Mouse (Mus musculus): ENCODE data around the gene Prrt4.

DNA sequence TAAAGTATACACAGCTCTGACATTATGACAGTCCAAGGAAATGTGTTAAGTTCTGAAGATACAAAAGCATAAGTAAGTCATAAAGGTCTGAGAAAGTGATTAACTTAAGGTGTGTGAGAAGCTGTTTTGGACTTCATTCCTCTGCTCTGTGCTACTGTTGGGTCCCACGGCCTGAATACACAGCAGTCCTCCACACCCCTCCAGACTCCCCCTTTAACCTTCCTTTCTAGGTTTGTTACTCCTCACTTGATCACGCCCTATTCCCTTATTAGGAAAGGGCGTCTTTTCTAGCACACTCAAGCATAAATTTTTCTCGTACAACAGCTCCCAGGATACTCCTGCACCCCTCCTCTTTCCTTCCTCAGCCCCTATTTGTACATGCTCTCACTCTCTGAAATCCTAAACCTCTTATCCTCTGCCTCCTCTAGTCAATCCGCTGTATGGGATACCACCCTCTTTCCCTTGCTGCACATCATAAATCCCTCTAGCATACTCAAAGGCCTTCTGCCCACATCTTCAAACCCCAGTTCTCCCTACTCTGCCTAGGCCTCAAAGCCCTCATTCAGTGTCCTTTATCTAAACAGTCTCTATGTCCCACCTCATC is 31.9 kb downstream of the Prrt4 start:
- TF ChIP-seq POLR2A (IDR thresholded peaks at IDR 0.05; ENCODE audit: low read depth, low read length): no peak
- TF ChIP-seq CTCF (IDR thresholded peaks at IDR 0.05; ENCODE audit: extremely low read depth, insufficient read depth, insufficient read length, insufficient replicate concordance): no peak
